Mouse (Mus musculus) myocyte (in vitro differentiated cells): ENCODE measurements at regions not wholly inside any gene's neighbourhood (a gene's known extent, or its start where the extent isn't known, plus 50 kb on each side); places are given as distances from the start of the nearest gene placed in this dataset.

ENCODE experiments used
- CEBPB ChIP-seq: IDR thresholded peaks from 2 replicates; pipeline ENCODE4 v1.6.1; 2011; ENCODE audit warnings: mild to moderate bottlenecking, moderate library complexity; ENCODE audit not compliant: poor library complexity, insufficient read depth, severe bottlenecking
- MAX ChIP-seq: IDR thresholded peaks from one replicate; pipeline ENCODE4 v1.6.1; 2011; ENCODE audit warnings: low read depth, mild to moderate bottlenecking, control low read depth
- POLR2A ChIP-seq: IDR thresholded peaks from one replicate; pipeline ENCODE4 v1.6.1; 2011; ENCODE audit warnings: low read depth, mild to moderate bottlenecking, control low read depth, moderate library complexity; ENCODE audit not compliant: insufficient read length

DNA sequence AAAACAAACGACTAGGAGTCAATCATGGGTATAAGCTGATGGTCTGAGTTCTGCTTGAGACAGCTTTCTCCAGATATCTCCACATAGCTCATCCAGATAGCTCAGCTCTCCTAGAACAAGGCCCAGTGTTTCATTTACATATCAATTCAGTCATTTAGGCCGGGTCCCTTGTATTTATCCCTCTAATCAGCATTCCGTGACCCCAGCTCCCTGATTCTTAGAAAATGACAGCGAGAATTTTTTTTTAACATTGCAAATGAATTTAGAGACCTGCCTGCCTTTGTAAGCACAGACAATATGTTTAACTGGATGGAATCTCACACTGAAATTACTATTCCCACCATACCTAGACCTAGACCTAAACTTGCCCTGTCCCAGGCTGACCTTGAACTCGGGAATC, 171.1 kb upstream of the Mkln1 start:
- no peak for TF ChIP-seq MAX
- TF ChIP-seq POLR2A = no peak
- TF ChIP-seq CEBPB = no peak
